Mouse (Mus musculus) urinary bladder, postnatal 14 days (tissue): Measurements from ENCODE around the gene Ctrc.

Experiments used
- DNase-seq: peaks from one replicate; pipeline ENCODE4 v3.0.0; 2021; ENCODE audit warnings: low spot score

Ctrc gene

GRCm38 (mm10) chr4:141845999-141846398 lies at the start of gene Ctrc:
Ctrc (minus strand) TSS chr4:141846359.
- no peak for DNase-seq

GRCm38 (mm10) chr4:141895772-141896171 lies 49.6 kb upstream of the Ctrc start:
- DNase-seq, result peak; percentile 15

- DNase-seq, result no peak
Measured at GRCm38 (mm10) chr4:141893157-141893784, 47.1 kb upstream of the Ctrc start.

GRCm38 (mm10) chr4:141886385-141886968 lies 40.3 kb upstream of the Ctrc start:
- DNase-seq, result no peak

- no peak for DNase-seq
Measured at GRCm38 (mm10) chr4:141885451-141885850, 39.3 kb upstream of the Ctrc start.

- no peak for DNase-seq
Measured at GRCm38 (mm10) chr4:141882858-141883257, 36.7 kb upstream of the Ctrc start.

- DNase-seq, result no peak
Measured at GRCm38 (mm10) chr4:141881950-141882349, 35.8 kb upstream of the Ctrc start.

- no peak for DNase-seq
Measured at GRCm38 (mm10) chr4:141881289-141881914, 35.2 kb upstream of the Ctrc start.

GRCm38 (mm10) chr4:141879875-141880274 lies 33.7 kb upstream of the Ctrc start:
- no peak for DNase-seq

GRCm38 (mm10) chr4:141879074-141879473 lies 32.9 kb upstream of the Ctrc start:
- DNase-seq, result no peak

- DNase-seq, result no peak
Measured at GRCm38 (mm10) chr4:141878621-141879020, 32.5 kb upstream of the Ctrc start.

GRCm38 (mm10) chr4:141875481-141876108 lies 29.4 kb upstream of the Ctrc start:
- DNase-seq, result no peak

GRCm38 (mm10) chr4:141874601-141875460 lies 28.7 kb upstream of the Ctrc start, which contains the start of gene Efhd2:
Efhd2 (minus strand) TSS chr4:141874920.
- peak; percentile 84 for DNase-seq

GRCm38 (mm10) chr4:141874111-141874600 lies 28.0 kb upstream of the Ctrc start:
- DNase-seq, result no peak

GRCm38 (mm10) chr4:141872977-141873376 lies 26.8 kb upstream of the Ctrc start:
- DNase-seq, result no peak

- DNase-seq, result no peak
Measured at GRCm38 (mm10) chr4:141871909-141872308, 25.8 kb upstream of the Ctrc start.

- no peak for DNase-seq
Measured at GRCm38 (mm10) chr4:141871333-141871725, 25.2 kb upstream of the Ctrc start.

GRCm38 (mm10) chr4:141870666-141871332 lies 24.6 kb upstream of the Ctrc start:
- peak; percentile 47 for DNase-seq

- DNase-seq, result no peak
Measured at GRCm38 (mm10) chr4:141869436-141870215, 23.5 kb upstream of the Ctrc start.

- DNase-seq, result no peak
Measured at GRCm38 (mm10) chr4:141868051-141868450, 21.9 kb upstream of the Ctrc start.
